Mouse (Mus musculus): Measurements from ENCODE around the gene Rab8b. TPM values are rescaled to one million over a fixed set of nuclear protein-coding genes. Genes with fewer than 3 reads are reported as not detected.
"Not testable (repeated sequence)": the region's sequence is repeated elsewhere in the genome, so short reads cannot be mapped to it uniquely, and the experiment has no call there.

Rab8b gene
- polyA plus RNA-seq, 1 experiment from 2014 or later: 289 TPM

DNA sequence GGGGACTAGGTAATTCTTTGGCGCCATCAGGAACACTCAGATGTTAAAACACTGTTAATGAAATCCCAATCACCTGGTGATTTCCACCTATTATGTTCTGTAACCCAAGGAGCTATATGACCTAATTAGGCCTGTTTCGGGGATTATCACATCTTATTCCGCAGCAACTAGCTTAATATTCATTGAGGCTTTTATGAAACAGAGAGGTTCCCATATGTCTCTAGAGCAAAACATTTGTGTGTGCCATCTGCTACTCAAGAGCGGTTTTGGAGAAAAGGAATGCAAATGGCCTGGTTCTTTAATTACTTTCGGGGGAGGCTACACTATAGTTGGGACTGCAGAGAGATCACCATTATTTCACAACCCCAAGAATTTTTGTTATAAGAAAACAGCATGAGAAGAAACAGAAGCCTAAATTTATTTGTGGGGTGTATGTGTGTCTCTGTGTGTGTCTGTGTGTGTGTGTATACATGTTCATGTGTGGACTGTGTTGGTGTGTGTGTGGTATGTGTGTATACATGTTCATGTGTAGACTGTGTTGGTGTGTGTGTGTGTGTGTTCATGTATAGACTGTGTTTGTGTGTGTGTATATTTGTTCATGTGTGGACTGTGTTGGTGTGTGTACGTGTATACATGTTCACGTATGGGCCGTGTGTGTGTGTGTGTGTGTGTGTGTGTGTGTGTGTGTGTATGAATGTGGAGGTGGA lies 8.4 kb upstream of the Rab8b start:
- Histone ChIP-seq H3K27ac (no peak overlapping the region), H3K4me3 (ENCODE audit: inconsistent target) (no peak overlapping the region), H3K36me3 (ENCODE audit: inconsistent target) (no peaks in the 10 kb centered on the region), H3K79me2 (ENCODE audit: inconsistent target) (no peaks in the 10 kb centered on the region)
- WGBS (ENCODE audit: missing documents): 96% methylated on average over 6 of the region's 8 CpGs

DNA sequence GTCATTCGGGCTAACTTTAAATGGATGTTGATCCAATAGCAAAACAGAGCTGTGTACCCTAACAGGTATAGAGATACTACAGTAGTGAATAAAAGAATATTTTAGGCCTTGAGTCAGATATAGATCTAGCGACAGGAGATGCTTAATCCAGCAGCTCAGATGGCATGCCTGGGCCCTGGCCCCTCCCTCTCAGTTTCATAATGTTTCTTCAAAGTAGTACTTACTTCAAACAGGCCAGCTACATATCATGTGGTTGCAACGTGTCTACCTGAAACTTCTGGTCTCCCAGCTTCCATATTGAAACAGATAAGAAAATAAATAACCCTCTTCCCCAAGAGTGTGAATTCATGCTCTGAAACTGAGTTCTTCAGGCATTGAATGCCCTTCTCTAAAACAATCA lies 6.4 kb upstream of the Rab8b start:
- Histone ChIP-seq H3K36me3 (ENCODE audit: inconsistent target) (no peaks in the 10 kb centered on the region), H3K4me3 (ENCODE audit: inconsistent target) (no peak overlapping the region), H3K79me2 (ENCODE audit: inconsistent target) (no peaks in the 10 kb centered on the region), H3K27ac (no peak overlapping the region)
- WGBS (ENCODE audit: missing documents): 79% methylated on average over 3 of the region's 3 CpGs

DNA sequence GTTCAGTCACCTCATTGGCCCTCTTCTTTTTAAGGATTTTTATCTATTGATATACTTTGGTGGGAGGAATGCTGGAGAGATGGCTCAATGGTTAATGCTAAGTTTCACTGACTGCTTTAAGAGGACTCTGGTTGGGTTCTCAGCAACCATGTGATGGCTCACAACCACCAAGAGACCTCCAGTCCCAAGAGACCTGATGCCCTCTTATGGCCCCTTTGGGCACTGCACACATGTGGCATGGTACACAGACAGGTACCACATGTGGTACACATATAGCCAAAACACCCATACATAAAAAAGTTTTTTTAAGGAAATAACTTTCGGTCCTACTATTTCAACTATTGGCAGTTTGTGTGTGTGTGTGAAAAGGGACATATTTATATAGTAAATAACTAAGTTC lies 2.6 kb upstream of the Rab8b start:
- no peaks in the 10 kb centered on the region for H3K36me3 ChIP-seq (ENCODE audit: inconsistent target)
- peaks cover 24% of the 10 kb centered on the region for H3K79me2 ChIP-seq (ENCODE audit: inconsistent target)
- 88% methylated on average over 1 of the region's 1 CpGs for WGBS (ENCODE audit: missing documents)

DNA sequence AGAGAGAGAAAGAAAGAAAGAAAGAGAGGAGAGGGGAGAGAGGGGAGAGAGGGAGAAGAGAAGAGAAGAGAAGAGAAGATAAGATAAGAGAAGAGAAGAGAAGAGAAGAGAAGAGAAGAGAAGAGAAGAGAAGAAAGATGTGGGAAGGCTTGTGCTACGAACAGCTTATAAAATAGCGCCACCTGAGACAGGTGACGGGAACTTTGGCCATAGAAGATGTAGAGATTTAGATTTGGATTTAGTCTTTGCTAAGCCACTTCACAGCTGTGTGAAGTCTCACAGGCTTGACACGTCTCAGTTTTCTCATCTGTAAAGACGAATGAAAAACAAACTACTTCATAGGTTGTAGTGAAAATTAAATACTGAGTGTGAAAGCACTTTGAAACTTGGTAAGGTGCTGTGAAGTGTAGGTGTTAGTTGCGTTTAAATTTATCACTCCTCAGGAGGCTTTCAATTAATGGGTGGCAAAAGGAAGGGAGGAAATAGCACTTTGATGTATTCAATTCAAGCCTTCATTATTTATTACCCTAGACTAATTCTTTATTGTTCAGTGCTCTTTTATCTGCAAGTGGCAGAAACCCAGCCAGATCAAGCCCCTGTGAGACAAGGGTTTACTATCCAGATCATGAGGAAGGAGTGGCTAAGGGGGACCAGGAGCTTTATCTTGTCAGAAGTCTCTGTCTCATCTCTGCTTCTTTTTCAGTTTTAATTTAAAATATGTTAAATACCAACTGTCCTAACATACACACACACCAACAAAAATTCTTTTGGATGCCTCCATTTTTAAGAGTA lies 1.2 kb upstream of the Rab8b start:
- Histone ChIP-seq H3K27ac (no peak overlapping the region), H3K79me2 (ENCODE audit: inconsistent target) (peaks cover 37% of the 10 kb centered on the region), H3K4me3 (ENCODE audit: inconsistent target) (no peak overlapping the region), H3K36me3 (ENCODE audit: inconsistent target) (no peaks in the 10 kb centered on the region)
- WGBS (ENCODE audit: missing documents): 49% methylated on average over 6 of the region's 6 CpGs

More for the DNA sequence above, 2.6 kb upstream of the Rab8b start:
- no peak overlapping the region for H3K27ac ChIP-seq
- no peak overlapping the region for H3K4me3 ChIP-seq (ENCODE audit: inconsistent target)

DNA sequence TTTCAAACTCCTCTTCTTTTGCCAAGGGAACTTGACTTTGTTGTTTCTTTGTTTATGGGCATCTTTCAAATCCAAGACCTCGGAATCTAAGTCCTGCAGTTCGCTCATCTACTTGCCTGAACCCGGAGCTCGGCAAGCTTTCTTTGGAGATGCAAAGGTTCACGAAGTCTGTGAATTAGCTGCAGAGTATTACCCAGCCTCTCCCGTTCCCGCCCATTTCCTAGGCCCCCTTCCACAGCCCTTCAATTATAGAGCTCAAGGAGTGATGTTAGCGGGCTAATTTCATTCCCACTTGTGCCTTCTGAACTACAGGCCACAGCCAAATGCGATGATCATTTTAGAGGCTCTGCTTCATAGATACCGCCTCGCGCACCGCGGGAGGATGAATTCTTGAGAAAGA lies 494 bp upstream of the Rab8b start:
- 0 out of 2 replicates have a peak, but pooled peaks cover 1% of the 10 kb centered on the region for H3K36me3 ChIP-seq (ENCODE audit: inconsistent target)
- WGBS (ENCODE audit: missing documents): 2% methylated on average over 10 of the region's 14 CpGs
- H3K79me2 ChIP-seq (ENCODE audit: inconsistent target): peaks cover 44% of the 10 kb centered on the region
- H3K27ac ChIP-seq: no peak overlapping the region
- peak overlapping the region; percentile 78 for H3K4me3 ChIP-seq (ENCODE audit: inconsistent target)

DNA sequence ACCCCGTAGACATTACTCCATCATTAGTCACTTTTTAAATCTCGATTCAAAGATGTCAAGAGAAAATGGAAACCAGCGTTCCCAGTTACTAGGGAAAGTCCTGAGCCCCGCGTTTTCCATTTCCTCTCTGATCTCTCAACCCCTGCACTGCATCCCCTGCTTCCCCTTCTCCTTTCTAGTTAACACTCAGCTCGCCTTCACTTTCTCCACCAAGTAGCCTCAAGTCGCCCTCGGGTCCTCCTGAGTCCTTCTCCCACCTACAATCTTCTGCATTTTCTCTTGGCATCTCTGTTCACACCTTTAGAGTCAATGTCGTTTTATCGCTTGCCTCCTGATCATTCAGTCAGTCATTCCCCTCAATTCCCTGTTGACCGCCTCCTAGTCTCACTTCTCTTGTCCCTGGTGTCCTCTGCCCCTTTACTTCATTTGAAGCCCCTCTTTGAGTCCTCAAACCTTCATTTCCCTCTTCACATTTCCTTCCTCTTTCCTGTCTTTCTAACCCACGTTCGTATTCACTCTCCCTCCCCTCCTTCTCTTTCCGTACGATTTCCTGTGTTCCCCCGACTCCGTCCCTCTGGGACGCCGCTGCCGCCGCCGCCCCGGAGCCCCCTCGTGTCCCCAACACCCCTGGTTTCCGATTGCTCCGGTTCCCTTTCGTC lies 686 bp downstream of the Rab8b start:
- H3K79me2 ChIP-seq (ENCODE audit: inconsistent target): peaks cover 56% of the 10 kb centered on the region
- 0 out of 2 replicates have a peak, but pooled peaks cover 4% of the 10 kb centered on the region for H3K36me3 ChIP-seq (ENCODE audit: inconsistent target)
- H3K4me3 ChIP-seq (ENCODE audit: inconsistent target): peak overlapping the region; percentile 78
- 2% methylated on average over 27 of the region's 27 CpGs for WGBS (ENCODE audit: missing documents)
- peak overlapping the region; percentile 93 for H3K27ac ChIP-seq

DNA sequence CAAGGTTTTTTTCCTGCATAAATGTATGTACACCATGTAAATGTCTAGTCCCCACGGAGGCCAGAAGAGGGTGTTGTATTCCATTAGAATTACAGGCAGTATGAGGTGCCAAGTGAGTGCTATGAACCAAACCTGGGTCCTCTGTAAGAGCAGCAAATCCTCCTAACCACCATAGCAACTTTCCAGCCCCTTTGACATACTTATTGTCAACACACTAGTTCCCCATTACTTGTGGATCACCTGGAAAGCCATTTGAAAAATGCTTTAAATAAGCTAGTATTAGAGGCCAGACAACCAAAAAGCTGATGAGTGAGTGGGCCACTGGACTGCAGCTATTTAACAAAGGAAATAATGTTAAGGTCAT lies 1.6 kb downstream of the Rab8b start:
- H3K27ac ChIP-seq: peak overlapping the region; percentile 93
- H3K36me3 ChIP-seq (ENCODE audit: inconsistent target): 0 out of 2 replicates have a peak, but pooled peaks cover 10% of the 10 kb centered on the region
- 38% methylated on average over 1 of the region's 1 CpGs for WGBS (ENCODE audit: missing documents)
- peak overlapping the region; percentile 78 for H3K4me3 ChIP-seq (ENCODE audit: inconsistent target)
- H3K79me2 ChIP-seq (ENCODE audit: inconsistent target): peaks cover 66% of the 10 kb centered on the region

DNA sequence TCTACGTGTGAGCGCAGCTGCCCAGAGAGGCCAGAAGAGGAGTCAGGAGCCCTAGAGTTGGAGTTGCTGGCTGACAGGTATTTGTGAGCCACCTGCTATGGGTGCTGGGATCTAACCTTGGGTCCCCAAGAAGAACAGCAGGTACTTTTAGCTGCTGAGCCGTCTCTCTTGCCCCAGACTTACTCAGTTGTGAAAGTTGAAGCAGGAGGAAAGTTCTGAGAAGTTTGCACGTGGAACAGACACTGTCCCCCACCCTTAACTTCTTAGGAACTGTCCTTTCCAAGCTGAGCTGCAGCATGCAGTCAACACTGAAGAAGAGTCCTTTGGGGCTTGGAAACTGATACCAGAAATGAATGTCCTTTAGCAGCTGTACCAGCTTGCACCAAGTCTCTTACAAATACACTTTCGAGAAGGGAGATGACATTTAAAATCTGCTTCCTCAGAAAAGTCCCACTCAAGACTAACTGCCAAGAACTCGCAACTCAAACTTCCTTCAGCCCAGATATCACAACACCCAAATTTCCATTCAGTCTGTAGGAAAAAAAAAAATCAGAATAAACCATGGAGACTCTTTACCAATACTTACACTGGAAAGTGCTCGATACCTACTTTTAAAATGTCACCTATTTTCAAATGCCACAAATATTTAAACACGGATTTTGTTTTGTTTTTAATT lies 2.1 kb downstream of the Rab8b start:
- H3K4me3 ChIP-seq (ENCODE audit: inconsistent target): peak overlapping the region; percentile 78
- peaks cover 71% of the 10 kb centered on the region for H3K79me2 ChIP-seq (ENCODE audit: inconsistent target)
- peak overlapping the region; percentile 93 for H3K27ac ChIP-seq
- 0 out of 2 replicates have a peak, but pooled peaks cover 15% of the 10 kb centered on the region for H3K36me3 ChIP-seq (ENCODE audit: inconsistent target)
- 52% methylated on average over 8 of the region's 8 CpGs for WGBS (ENCODE audit: missing documents)

DNA sequence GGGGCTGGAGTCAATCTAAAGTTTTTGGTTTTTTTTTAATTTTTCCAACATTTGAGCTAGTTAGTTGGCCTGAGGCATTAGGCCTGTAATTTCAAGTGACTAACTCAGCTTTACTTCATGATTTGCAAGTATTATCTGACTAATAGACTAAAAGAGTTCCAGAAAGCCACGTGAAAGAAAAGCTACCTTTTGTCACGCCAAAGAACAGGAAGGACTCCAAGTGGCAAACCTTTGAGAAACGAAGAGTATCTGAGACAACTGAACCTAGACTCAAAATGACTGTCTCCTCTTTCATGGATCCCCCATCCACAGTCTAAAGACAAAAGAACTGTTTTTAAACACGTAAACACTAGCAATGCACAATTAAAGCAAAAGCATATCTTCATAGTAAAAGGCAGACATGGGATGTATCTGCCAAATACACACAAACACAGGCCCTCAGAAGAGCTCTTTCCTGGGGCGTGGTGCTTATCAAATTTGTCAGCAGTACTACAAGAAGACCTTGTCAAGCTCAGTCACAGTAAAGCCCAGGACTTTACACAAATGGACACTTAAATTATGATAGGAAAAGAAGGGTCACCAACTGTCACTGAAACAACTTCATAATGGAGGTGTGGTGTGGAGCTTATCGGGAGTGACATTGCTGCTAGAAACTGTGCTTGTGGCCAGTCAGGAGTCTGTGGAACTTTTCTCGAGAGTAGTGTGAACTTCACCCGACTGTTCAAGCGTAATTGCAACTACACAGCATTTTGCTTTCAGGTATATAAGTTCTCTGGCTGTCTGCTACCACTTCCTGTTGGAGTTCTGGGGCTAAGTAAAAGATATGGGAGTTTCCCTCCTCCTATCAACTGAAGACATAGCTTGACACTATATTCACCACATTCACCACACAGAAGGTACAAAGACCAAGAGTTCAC lies 3.4 kb downstream of the Rab8b start:
- Histone ChIP-seq H3K27ac (peak overlapping the region; percentile 93), H3K79me2 (ENCODE audit: inconsistent target) (peaks cover 83% of the 10 kb centered on the region), H3K36me3 (ENCODE audit: inconsistent target) (0 out of 2 replicates have a peak, but pooled peaks cover 20% of the 10 kb centered on the region), H3K4me3 (ENCODE audit: inconsistent target) (peak overlapping the region; percentile 0; the same call in 1 of the 2 replicates)
- 26% methylated on average over 9 of the region's 9 CpGs for WGBS (ENCODE audit: missing documents)

DNA sequence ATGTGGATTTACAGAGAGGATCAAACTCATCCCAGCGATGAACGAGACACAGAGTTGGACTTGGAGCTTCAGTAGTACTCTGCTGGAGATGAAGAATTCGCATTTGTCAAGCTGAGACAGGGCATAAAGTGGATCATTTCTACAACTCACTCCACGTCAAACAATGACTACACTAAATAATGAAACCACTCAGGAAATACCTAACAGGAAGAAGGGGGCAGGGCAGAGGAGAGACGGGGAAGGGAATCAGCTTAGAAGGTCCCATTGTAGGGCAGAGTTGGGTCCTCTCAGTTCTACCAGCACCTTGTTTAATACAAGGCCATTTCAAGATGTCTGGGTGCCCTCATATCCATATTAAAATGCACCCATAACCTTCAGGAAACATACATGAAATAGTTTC lies 4.1 kb downstream of the Rab8b start:
- Histone ChIP-seq H3K79me2 (ENCODE audit: inconsistent target) (peaks cover 90% of the 10 kb centered on the region), H3K4me3 (ENCODE audit: inconsistent target) (no peak overlapping the region), H3K27ac (peak overlapping the region; percentile 93), H3K36me3 (ENCODE audit: inconsistent target) (0 out of 2 replicates have a peak, but pooled peaks cover 20% of the 10 kb centered on the region)
- WGBS (ENCODE audit: missing documents): 12% methylated on average over 5 of the region's 5 CpGs

DNA sequence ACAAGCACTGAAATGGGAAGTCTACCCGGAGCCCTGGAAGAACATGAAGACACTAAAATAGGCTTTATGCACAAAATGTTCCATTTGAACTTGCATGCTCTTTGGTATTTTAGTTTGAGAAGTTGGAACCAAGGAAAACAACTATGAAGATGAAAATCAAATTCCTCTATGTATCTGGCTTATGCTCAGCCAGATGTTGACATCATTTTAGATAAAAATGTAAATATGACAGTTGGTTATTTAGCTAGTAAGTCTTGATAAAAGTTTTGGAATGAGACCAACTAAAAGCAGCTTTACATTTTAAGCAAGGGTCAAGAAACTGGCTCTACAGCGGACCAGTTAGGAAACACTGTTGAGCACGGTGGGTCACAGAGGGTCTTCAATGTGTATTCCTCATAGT lies 4.9 kb downstream of the Rab8b start:
- WGBS (ENCODE audit: missing documents): 75% methylated on average over 3 of the region's 3 CpGs
- Histone ChIP-seq H3K36me3 (ENCODE audit: inconsistent target) (0 out of 2 replicates have a peak, but pooled peaks cover 20% of the 10 kb centered on the region), H3K4me3 (ENCODE audit: inconsistent target) (no peak overlapping the region), H3K27ac (peak overlapping the region; percentile 93), H3K79me2 (ENCODE audit: inconsistent target) (peaks cover 99% of the 10 kb centered on the region)

DNA sequence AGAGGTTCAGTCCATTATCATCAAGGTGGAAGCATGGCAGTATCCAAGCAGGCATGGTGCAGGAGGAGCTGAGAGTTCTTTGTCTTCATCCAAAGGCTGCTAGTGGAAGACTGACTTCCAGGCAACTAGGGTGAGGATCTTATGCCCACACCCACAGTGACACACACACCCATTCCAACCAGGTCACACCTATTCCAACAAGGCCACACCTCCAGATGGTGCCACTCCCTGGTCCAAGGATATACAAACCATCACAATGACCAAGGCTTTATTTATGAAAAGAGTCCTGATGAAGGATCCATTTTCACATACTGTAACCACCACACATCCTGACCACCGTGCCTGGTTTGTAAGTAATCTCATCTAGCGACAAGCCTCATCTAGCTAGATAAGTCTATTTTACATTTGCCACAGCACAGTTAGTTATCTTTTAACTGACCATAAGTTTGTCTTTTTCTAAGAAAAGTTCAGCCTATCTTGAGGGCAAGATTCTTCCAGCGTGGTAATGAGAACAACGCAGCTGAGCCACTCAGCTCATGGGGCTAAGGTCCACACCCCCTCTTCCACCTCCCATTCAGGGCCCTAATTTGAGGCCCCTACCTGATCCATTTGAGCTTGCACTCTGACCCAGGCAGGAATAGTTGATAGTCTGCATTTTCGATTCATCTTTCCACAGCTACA lies 6.1 kb downstream of the Rab8b start:
- Histone ChIP-seq H3K36me3 (ENCODE audit: inconsistent target) (0 out of 2 replicates have a peak, but pooled peaks cover 20% of the 10 kb centered on the region), H3K79me2 (ENCODE audit: inconsistent target) (peaks cover 100% of the 10 kb centered on the region)
- H3K27ac ChIP-seq; H3K4me3 ChIP-seq (ENCODE audit: inconsistent target): not testable (repeated sequence)
- 90% methylated on average over 5 of the region's 5 CpGs for WGBS (ENCODE audit: missing documents)

DNA sequence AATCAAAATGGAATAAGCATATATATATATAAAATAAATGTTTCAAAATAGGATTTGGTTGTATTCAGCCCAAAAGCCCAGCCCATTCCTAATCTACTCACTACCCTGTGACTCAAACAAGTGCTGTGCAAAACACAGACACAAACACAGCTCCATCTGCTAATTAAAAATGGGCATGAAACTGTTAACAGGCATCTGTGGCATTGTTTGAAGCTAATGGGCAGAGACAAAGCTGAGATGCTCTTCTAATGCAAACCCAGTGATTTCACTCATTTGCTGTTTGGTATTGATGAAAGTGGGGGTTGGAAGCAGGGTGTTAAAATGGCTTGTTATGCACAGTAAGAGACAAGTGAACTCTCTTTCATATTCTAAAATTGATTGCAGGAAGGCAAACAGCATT lies 7.2 kb downstream of the Rab8b start:
- no peak overlapping the region for H3K4me3 ChIP-seq (ENCODE audit: inconsistent target)
- peaks cover 100% of the 10 kb centered on the region for H3K79me2 ChIP-seq (ENCODE audit: inconsistent target)
- H3K36me3 ChIP-seq (ENCODE audit: inconsistent target): 0 out of 2 replicates have a peak, but pooled peaks cover 20% of the 10 kb centered on the region
- no peak overlapping the region for H3K27ac ChIP-seq
